Mouse (Mus musculus): Measurements from ENCODE around the gene Gm42417. TPM values are rescaled to one million over a fixed set of nuclear protein-coding genes. Genes with fewer than 3 reads are reported as not detected.

Gm42417 gene
- polyA plus RNA-seq, 1 experiment from 2014 or later = 0.62 TPM

DNA sequence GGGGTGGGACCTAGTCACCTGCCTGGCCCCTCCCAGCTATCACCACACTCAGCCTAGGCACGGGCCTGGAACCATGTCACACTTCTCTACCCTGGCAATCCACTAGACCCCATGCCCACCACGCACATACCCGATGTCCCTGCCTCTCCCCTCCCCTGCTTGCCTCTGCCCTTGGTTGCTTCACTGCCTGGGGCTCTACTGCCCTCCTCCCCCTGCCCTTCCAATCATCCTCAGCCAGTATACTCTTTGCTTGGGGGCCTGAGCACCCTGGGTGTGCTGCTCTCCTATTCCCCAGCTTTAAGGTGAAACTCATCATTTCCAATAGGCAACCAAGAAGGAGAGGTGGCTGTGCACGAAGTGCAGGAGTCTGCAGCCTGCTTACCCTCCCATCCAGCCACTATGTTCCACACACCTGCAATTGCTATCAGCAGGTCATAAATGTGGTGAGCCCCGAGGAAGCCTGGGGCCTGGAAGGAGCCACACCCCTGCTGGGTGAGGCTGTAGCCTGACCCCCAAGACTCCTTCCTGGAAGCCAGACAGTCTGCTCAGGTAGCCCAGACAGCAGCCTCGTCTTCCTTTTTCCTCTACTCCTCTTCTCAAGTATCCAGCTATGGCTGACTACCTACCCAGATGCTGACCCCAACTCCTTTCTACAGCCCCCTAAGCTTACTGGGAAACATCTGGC lies 37.9 kb upstream of the Gm42417 start:
- no peak for ATAC-seq (ENCODE audit: low read depth)
- Histone ChIP-seq H3K4me2 (ENCODE audit: low read depth, low read length) (no peak overlapping the region), H3K27me3 (ENCODE audit: control insufficient read depth, insufficient read depth, low read length) (no peaks in the 10 kb centered on the region), H3K9me3 (ENCODE audit: control insufficient read depth, low read length) (no peaks in the 10 kb centered on the region), H3K4me3 (ENCODE audit: low read depth, low read length) (no peak overlapping the region), H3K9ac (replicated peaks; ENCODE audit: low read depth, low read length) (no peak overlapping the region), H3K36me3 (ENCODE audit: control insufficient read depth, insufficient read depth, low read length) (no peaks in the 10 kb centered on the region), H3K27ac (ENCODE audit: low read depth, low read length) (no peak overlapping the region), H3K4me1 (ENCODE audit: control insufficient read depth, insufficient read depth, low read length) (peaks cover 17% of the 10 kb centered on the region)
- 65% methylated on average over 6 of the region's 6 CpGs for whole genome bisulfite sequencing

DNA sequence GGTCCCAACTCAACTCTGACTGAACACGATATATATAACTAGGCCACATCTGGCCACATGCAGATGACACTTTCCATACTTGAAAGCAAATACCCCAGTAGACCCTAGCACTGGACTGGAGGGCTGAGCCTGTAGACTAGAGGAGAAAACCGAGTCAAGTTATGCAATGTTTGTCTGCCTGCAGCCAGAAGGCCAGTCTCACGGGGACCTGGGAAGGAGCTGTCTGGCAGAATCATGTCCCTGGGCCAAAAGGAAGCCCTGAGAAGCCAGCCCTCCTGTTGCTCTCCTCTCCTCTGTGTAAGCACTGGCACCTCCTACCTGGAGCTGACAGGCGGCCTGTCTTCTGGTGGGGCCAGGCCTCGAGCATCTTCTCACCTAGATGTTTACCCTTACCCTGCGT lies 36.1 kb upstream of the Gm42417 start:
- Histone ChIP-seq H3K36me3 (ENCODE audit: control insufficient read depth, insufficient read depth, low read length) (no peaks in the 10 kb centered on the region), H3K9me3 (ENCODE audit: control insufficient read depth, low read length) (no peaks in the 10 kb centered on the region), H3K4me2 (ENCODE audit: low read depth, low read length) (no peak overlapping the region), H3K4me1 (ENCODE audit: control insufficient read depth, insufficient read depth, low read length) (peaks cover 8% of the 10 kb centered on the region), H3K27ac (ENCODE audit: low read depth, low read length) (no peak overlapping the region), H3K4me3 (ENCODE audit: low read depth, low read length) (no peak overlapping the region), H3K9ac (replicated peaks; ENCODE audit: low read depth, low read length) (no peak overlapping the region), H3K27me3 (ENCODE audit: control insufficient read depth, insufficient read depth, low read length) (no peaks in the 10 kb centered on the region)
- WGBS = 75% methylated on average over 6 of the region's 6 CpGs
- ATAC-seq (ENCODE audit: low read depth) = no peak

DNA sequence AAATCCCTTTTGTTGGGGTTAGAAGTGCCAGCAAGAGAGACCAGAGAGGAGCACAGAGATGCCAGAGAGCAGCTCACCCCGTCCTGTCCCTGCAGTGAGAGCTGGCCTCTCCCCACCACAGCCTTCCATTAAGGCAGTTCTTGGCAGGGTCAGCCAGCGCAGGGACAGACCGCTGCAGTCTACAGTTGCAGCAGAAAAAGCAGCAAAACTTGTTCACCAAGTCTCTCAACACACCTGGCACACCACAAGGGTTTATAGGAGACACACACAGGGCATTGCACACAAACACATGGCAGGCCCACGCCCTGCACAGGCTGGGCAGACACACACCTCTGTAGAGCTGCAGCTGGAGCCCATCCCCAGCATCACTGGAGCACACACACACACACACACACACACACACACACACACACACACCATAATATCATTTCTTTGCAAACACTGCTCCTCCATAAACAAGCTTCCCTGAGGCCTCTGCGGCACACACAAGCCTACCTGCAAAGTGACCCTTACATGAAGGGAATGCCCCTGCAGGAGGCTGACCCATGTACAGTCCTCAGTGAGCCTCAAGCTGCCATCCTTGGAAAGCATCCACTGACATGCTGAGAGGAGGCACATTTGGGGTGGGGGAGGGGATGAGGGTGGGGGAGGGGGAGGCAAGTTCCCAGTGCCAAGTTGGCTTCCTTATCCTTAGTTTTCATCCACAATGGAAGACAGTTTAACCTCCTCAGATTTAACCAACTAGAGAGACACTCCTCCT lies 35.1 kb upstream of the Gm42417 start:
- H3K4me1 ChIP-seq (ENCODE audit: control insufficient read depth, insufficient read depth, low read length) = no peaks in the 10 kb centered on the region
- no peaks in the 10 kb centered on the region for H3K36me3 ChIP-seq (ENCODE audit: control insufficient read depth, insufficient read depth, low read length)
- WGBS = 88% methylated on average over 5 of the region's 5 CpGs
- H3K27me3 ChIP-seq (ENCODE audit: control insufficient read depth, insufficient read depth, low read length) = no peaks in the 10 kb centered on the region
- no peak overlapping the region for H3K4me3 ChIP-seq (ENCODE audit: low read depth, low read length)
- no peak overlapping the region for H3K4me2 ChIP-seq (ENCODE audit: low read depth, low read length)
- H3K27ac ChIP-seq (ENCODE audit: low read depth, low read length) = no peak overlapping the region
- no peak for ATAC-seq (ENCODE audit: low read depth)
- no peak overlapping the region for H3K9ac ChIP-seq (replicated peaks; ENCODE audit: low read depth, low read length)
- no peaks in the 10 kb centered on the region for H3K9me3 ChIP-seq (ENCODE audit: control insufficient read depth, low read length)

DNA sequence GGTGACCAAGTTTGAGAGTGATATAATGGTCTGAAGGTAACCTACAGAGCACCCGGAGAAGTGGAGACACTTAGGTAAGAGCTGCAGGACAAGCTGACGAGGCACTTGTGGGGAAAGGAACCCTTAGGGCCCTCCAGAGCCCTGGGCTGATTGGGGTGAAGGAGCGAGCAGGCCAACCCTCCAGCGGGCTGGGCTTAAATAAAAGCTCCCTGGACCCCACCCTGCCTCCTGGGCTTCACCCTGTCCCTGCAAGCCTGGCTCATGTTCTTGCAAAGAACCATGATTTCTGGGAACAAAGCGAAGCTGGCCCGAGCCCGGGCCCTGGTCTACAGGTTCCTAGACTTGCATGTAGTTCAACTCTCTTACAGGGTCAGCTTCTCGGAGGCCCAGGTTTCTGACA lies 34.3 kb upstream of the Gm42417 start:
- Histone ChIP-seq H3K9me3 (ENCODE audit: control insufficient read depth, low read length) (no peaks in the 10 kb centered on the region), H3K4me3 (ENCODE audit: low read depth, low read length) (no peak overlapping the region), H3K27me3 (ENCODE audit: control insufficient read depth, insufficient read depth, low read length) (no peaks in the 10 kb centered on the region), H3K36me3 (ENCODE audit: control insufficient read depth, insufficient read depth, low read length) (no peaks in the 10 kb centered on the region), H3K27ac (ENCODE audit: low read depth, low read length) (no peak overlapping the region), H3K4me1 (ENCODE audit: control insufficient read depth, insufficient read depth, low read length) (no peaks in the 10 kb centered on the region), H3K4me2 (ENCODE audit: low read depth, low read length) (no peak overlapping the region), H3K9ac (replicated peaks; ENCODE audit: low read depth, low read length) (no peak overlapping the region)
- ATAC-seq (ENCODE audit: low read depth) = no peak
- WGBS = 87% methylated on average over 8 of the region's 8 CpGs

DNA sequence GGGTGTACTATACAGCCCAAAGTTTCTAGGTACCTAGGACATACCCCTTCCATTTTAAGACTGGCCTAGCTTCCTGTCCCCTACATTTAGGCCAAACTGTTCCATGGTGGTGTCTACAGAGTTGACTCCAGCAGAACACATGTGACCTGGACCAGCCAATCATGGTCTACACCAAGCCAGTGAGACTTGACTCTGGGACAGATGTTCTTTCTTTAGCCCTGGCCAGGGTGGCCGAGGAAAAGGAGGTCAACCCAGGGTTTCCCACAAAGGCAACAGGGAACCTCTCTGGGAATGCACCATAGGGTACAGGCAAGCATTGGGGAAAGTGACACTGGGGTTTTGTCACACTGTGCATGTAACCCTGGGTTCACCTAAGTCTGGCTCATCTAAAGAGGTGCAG lies 33.5 kb upstream of the Gm42417 start:
- no peak overlapping the region for H3K9ac ChIP-seq (replicated peaks; ENCODE audit: low read depth, low read length)
- H3K4me2 ChIP-seq (ENCODE audit: low read depth, low read length) = no peak overlapping the region
- H3K9me3 ChIP-seq (ENCODE audit: control insufficient read depth, low read length) = no peaks in the 10 kb centered on the region
- no peaks in the 10 kb centered on the region for H3K36me3 ChIP-seq (ENCODE audit: control insufficient read depth, insufficient read depth, low read length)
- WGBS = 71% methylated on average over 1 of the region's 1 CpGs
- no peak for ATAC-seq (ENCODE audit: low read depth)
- H3K4me3 ChIP-seq (ENCODE audit: low read depth, low read length) = no peak overlapping the region
- no peak overlapping the region for H3K27ac ChIP-seq (ENCODE audit: low read depth, low read length)
- no peaks in the 10 kb centered on the region for H3K4me1 ChIP-seq (ENCODE audit: control insufficient read depth, insufficient read depth, low read length)
- no peaks in the 10 kb centered on the region for H3K27me3 ChIP-seq (ENCODE audit: control insufficient read depth, insufficient read depth, low read length)

DNA sequence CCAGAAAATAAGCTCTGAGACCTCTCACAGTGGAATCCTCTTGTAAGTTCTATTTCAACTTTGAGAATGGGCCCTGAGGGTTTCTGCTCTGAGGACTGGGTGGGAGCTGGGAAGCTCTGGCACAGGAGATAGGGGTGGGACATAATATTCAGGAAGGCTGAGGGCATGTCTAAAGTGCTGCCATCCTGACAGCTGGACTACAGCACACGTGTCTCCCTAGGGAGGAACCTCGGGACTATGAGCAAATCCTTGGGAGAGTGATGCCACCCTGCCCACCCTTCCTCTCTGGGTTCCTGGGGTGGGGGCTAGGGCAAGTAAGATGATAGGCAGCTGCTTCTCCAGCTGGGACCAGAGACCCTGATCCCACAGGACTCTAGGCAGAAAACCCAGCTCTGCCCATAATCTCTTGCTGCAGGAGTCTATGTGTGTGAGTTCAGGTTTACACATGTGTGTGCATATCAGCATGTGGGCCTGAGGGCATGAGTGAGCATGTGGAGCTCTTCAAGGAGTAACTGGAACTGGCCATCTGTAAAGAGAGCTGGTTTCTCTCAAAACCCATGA lies 33.0 kb upstream of the Gm42417 start:
- Histone ChIP-seq H3K9me3 (ENCODE audit: control insufficient read depth, low read length) (no peaks in the 10 kb centered on the region), H3K36me3 (ENCODE audit: control insufficient read depth, insufficient read depth, low read length) (no peaks in the 10 kb centered on the region), H3K27me3 (ENCODE audit: control insufficient read depth, insufficient read depth, low read length) (no peaks in the 10 kb centered on the region), H3K4me1 (ENCODE audit: control insufficient read depth, insufficient read depth, low read length) (no peaks in the 10 kb centered on the region), H3K9ac (replicated peaks; ENCODE audit: low read depth, low read length) (no peak overlapping the region), H3K4me2 (ENCODE audit: low read depth, low read length) (no peak overlapping the region), H3K27ac (ENCODE audit: low read depth, low read length) (no peak overlapping the region), H3K4me3 (ENCODE audit: low read depth, low read length) (no peak overlapping the region)
- 59% methylated on average over 2 of the region's 2 CpGs for WGBS
- ATAC-seq (ENCODE audit: low read depth) = no peak

DNA sequence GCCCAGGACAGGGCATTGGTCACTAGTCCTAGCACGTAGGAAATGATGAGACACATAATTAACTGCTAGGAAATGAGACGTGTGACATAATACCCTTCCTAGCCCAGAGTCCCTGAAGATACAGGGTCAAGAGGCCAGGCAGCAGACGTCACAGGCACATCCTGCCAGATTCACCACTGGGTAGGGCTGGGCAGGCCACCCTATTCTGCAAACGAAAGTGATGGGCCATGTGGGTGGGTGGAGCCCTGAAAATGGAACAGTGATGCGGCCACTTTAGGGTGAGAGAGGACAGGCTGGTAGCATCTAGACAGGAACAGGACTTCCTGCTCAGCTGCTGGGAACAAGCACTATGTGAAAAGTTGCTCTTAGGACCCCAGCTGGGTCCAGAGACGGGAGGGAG lies 32.4 kb upstream of the Gm42417 start:
- Histone ChIP-seq H3K4me1 (ENCODE audit: control insufficient read depth, insufficient read depth, low read length) (no peaks in the 10 kb centered on the region), H3K27me3 (ENCODE audit: control insufficient read depth, insufficient read depth, low read length) (no peaks in the 10 kb centered on the region), H3K4me3 (ENCODE audit: low read depth, low read length) (no peak overlapping the region), H3K9ac (replicated peaks; ENCODE audit: low read depth, low read length) (no peak overlapping the region), H3K9me3 (ENCODE audit: control insufficient read depth, low read length) (no peaks in the 10 kb centered on the region), H3K36me3 (ENCODE audit: control insufficient read depth, insufficient read depth, low read length) (no peaks in the 10 kb centered on the region), H3K27ac (ENCODE audit: low read depth, low read length) (no peak overlapping the region), H3K4me2 (ENCODE audit: low read depth, low read length) (no peak overlapping the region)
- no peak for ATAC-seq (ENCODE audit: low read depth)
- WGBS = 54% methylated on average over 6 of the region's 6 CpGs

DNA sequence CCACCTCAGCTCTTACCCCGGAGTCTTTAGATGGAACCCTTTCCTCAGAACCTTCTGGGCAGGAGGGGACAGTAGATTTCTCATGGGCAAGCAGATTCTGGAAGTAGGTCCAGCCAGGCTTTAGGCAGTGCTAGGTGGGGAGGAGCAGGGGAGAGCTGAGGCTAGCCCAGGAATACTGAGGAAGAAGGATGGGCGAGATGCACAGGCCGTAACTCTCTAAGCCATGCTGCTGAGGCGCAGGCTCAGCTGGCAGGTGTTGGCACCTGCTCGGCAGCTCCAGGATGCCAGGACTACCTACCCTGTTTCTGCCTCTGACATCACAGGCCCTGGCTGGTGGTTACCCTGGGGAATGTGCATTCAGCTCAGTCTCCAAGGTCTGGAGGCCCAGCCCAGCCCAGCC lies 31.1 kb upstream of the Gm42417 start:
- H3K9me3 ChIP-seq (ENCODE audit: control insufficient read depth, low read length) = no peaks in the 10 kb centered on the region
- H3K36me3 ChIP-seq (ENCODE audit: control insufficient read depth, insufficient read depth, low read length) = no peaks in the 10 kb centered on the region
- no peak overlapping the region for H3K27ac ChIP-seq (ENCODE audit: low read depth, low read length)
- no peak overlapping the region for H3K9ac ChIP-seq (replicated peaks; ENCODE audit: low read depth, low read length)
- no peaks in the 10 kb centered on the region for H3K27me3 ChIP-seq (ENCODE audit: control insufficient read depth, insufficient read depth, low read length)
- H3K4me3 ChIP-seq (ENCODE audit: low read depth, low read length) = no peak overlapping the region
- no peak for ATAC-seq (ENCODE audit: low read depth)
- H3K4me1 ChIP-seq (ENCODE audit: control insufficient read depth, insufficient read depth, low read length) = no peaks in the 10 kb centered on the region
- H3K4me2 ChIP-seq (ENCODE audit: low read depth, low read length) = no peak overlapping the region
- WGBS = 77% methylated on average over 5 of the region's 5 CpGs

DNA sequence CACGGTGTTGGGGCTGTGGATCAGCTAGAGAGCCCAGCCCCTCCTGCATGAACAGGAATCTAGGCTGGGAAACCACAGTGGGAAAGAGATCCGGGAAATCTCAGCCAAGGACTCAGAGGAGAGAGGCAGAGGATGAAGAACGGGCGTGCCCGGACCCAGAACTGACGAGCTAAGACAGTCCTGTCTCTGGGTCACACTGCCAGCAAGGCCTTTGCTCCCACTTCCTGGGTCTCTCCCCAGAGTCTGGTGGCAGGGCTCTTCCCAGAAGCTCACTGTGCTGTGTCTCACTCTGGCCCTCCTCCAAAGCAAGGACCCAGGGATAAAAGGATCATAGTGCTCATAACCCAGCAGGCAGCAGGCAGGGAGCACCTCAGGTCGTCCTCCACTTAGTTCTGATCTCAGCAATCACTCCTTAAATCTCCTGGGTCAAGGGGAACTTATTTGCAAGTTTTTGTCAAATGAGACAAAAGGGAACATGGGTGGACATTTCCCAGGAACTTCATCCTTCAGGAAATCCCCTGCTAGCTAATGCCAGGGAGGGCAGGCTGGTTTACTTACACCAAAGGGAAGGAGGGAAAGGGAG lies 30.6 kb upstream of the Gm42417 start:
- no peak for ATAC-seq (ENCODE audit: low read depth)
- Histone ChIP-seq H3K9me3 (ENCODE audit: control insufficient read depth, low read length) (no peaks in the 10 kb centered on the region), H3K4me2 (ENCODE audit: low read depth, low read length) (no peak overlapping the region), H3K27me3 (ENCODE audit: control insufficient read depth, insufficient read depth, low read length) (no peaks in the 10 kb centered on the region), H3K27ac (ENCODE audit: low read depth, low read length) (no peak overlapping the region), H3K4me3 (ENCODE audit: low read depth, low read length) (no peak overlapping the region), H3K36me3 (ENCODE audit: control insufficient read depth, insufficient read depth, low read length) (no peaks in the 10 kb centered on the region), H3K9ac (replicated peaks; ENCODE audit: low read depth, low read length) (no peak overlapping the region), H3K4me1 (ENCODE audit: control insufficient read depth, insufficient read depth, low read length) (no peaks in the 10 kb centered on the region)
- 47% methylated on average over 7 of the region's 7 CpGs for WGBS
